Mouse (Mus musculus): ENCODE measurements at regions not wholly inside any gene's neighbourhood (a gene's known extent, or its start where the extent isn't known, plus 50 kb on each side); places are given as distances from the start of the nearest gene placed in this dataset.

DNA sequence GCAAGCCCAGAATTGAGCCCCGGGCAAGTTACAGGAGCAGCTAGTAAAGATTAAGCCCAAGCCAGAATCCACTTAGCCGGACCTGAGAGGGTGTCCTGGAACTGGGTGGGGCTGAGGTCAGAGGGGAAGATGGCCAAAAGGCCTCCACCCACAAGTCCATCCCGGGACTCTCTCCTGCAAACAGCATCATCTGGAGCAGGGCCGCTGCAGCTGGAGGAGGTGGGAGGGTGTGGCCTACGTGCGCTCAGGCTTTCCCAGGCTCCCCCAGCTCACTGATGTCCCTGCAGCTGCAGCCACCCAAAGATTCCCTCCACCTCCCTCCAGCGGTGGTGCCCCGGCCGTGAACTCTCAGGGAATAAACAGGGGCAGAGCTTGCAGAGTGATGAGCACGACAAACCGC, 80.9 kb upstream of the 1600014C23Rik start:
- no peak for ATAC-seq (replicated peaks; ENCODE audit: low FRiP score)
- 35% methylated on average over 11 of the region's 11 CpGs for WGBS
- Histone ChIP-seq H3K27ac (ENCODE audit: low read depth, low read length) (no peak overlapping the region), H3K4me1 (replicated peaks; ENCODE audit: control insufficient read depth, insufficient read depth, low read length) (no peaks in the 10 kb centered on the region), H3K36me3 (ENCODE audit: control insufficient read depth, insufficient read depth, low read length) (no peaks in the 10 kb centered on the region), H3K9ac (ENCODE audit: low read length) (no peak overlapping the region), H3K27me3 (ENCODE audit: control insufficient read depth, insufficient read depth, low read length) (no peaks in the 10 kb centered on the region), H3K9me3 (ENCODE audit: control insufficient read depth, low read length) (no peaks in the 10 kb centered on the region), H3K4me2 (ENCODE audit: low read depth, low read length, severe bottlenecking) (no peak overlapping the region), H3K4me3 (ENCODE audit: low read depth, low read length) (no peak overlapping the region)
- DNase-seq (ENCODE audit: low spot score): no peak

DNA sequence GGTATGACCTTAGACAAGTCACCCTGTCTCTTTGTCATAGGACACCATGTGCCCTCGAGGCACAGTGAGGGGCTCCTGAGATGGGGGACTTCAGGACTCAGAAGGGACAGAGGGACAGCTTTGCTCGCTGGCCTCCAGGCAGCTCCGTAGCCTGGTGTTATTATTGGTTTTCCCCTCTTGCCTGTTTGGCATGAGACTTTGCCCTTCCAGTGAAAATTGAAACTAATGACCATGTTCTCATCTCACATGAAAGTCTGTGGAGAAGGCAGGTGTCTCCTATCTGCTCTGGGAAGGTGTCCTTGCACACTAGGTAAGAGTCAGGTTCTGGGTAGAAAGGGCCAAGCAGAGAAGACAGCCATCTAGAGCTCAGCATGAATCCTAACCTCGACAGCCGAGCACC, 80.3 kb upstream of the 1600014C23Rik start:
- no peaks in the 10 kb centered on the region for H3K4me1 ChIP-seq (replicated peaks; ENCODE audit: control insufficient read depth, insufficient read depth, low read length)
- DNase-seq (ENCODE audit: low spot score) (no peak), ATAC-seq (replicated peaks; ENCODE audit: low FRiP score) (no peak)
- no peak overlapping the region for H3K27ac ChIP-seq (ENCODE audit: low read depth, low read length)
- no peak overlapping the region for H3K4me3 ChIP-seq (ENCODE audit: low read depth, low read length)
- no peaks in the 10 kb centered on the region for H3K27me3 ChIP-seq (ENCODE audit: control insufficient read depth, insufficient read depth, low read length)
- H3K9ac ChIP-seq (ENCODE audit: low read length): no peak overlapping the region
- H3K4me2 ChIP-seq (ENCODE audit: low read depth, low read length, severe bottlenecking): no peak overlapping the region
- WGBS: 60% methylated on average over 5 of the region's 5 CpGs
- no peaks in the 10 kb centered on the region for H3K9me3 ChIP-seq (ENCODE audit: control insufficient read depth, low read length)
- H3K36me3 ChIP-seq (ENCODE audit: control insufficient read depth, insufficient read depth, low read length): no peaks in the 10 kb centered on the region

DNA sequence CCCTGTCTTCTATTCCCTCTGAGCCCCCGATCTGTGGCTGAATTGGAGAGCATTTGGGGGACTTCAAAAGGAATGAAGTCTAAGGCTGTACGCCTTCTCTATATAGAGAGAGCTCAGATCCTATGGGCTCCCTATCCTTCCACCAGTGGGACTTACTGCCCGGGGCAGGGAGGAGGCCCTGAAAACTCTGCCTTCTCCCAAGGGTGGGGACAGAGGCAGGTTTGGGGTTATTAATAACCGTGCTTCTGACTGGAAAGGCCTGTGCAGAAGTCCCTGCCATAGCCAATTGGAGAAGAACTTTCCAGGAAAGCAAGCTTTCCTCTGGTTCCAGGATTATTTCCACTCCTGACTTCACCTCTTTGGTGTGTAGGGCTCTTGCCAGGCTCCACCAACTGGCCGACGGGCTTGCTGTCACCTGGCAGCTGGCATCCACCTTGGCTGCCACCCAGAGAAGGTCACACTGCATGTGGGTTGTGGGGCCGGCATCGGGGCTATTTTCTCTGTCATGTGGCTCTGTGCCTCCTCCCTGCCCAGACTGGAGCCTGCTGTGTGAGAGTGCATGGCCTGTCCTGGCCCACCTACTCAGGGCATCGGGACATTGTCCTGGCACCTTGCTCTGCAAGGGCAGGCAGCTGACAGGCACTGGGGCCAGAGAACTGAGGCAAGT, 78.8 kb upstream of the 1600014C23Rik start:
- Histone ChIP-seq H3K4me3 (ENCODE audit: low read depth, low read length) (no peak overlapping the region), H3K9me3 (ENCODE audit: control insufficient read depth, low read length) (no peaks in the 10 kb centered on the region), H3K9ac (ENCODE audit: low read length) (no peak overlapping the region), H3K27me3 (ENCODE audit: control insufficient read depth, insufficient read depth, low read length) (no peaks in the 10 kb centered on the region), H3K4me1 (replicated peaks; ENCODE audit: control insufficient read depth, insufficient read depth, low read length) (no peaks in the 10 kb centered on the region), H3K27ac (ENCODE audit: low read depth, low read length) (no peak overlapping the region), H3K36me3 (ENCODE audit: control insufficient read depth, insufficient read depth, low read length) (no peaks in the 10 kb centered on the region), H3K4me2 (ENCODE audit: low read depth, low read length, severe bottlenecking) (no peak overlapping the region)
- 89% methylated on average over 9 of the region's 9 CpGs for WGBS
- ATAC-seq (replicated peaks; ENCODE audit: low FRiP score) (no peak), DNase-seq (ENCODE audit: low spot score) (no peak)

DNA sequence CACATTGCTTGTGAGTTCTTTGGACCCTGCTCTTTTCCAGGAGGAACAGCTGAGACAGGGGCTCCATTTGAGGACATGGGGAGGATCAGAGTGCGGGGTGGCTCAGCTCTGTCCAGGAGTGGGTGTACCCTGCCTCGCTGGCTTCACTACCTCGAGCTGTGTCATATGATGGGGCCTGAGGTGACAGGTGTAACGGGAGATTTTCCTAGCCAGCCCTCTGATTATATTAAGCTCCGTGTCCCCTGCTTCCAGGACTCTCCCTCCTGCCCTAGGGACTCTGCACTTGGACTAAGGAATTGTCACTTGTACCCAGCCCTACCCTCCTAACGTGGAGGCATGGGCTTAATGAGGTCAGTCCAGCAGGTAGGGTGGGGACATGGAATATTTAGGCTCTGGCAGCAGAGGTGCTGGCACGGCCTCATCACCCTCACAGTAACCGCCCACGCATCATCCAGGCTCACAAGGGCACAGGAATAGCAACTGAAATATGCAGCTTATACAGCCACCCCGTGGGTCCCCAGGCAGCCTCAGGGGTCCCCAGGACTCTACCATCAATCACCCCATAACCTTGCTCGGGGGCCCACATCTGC, 78.1 kb upstream of the 1600014C23Rik start:
- WGBS: 83% methylated on average over 11 of the region's 11 CpGs
- no peak for ATAC-seq (replicated peaks; ENCODE audit: low FRiP score)

DNA sequence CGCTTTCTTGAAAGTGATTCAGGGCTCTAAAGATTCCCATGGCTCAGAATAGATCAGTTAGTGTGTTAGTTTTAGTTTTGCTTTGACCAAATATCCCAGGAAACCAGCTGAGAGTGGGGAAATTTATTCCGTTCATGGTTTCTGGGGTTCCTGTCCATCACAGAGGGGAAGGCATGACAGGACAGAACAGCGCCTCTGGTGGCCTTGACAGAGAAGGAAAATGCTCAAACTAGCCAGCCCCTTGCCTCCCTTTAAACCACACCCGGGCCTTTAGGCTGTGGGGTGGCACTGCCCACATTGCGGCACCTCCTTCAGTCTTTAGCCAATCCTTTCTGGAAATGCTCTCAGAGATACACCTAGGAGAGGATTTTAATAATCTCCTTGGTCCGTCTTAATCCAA, 76.1 kb upstream of the 1600014C23Rik start:
- Histone ChIP-seq H3K4me3 (ENCODE audit: low read depth, low read length) (no peak overlapping the region), H3K4me2 (ENCODE audit: low read depth, low read length, severe bottlenecking) (no peak overlapping the region), H3K27ac (ENCODE audit: low read depth, low read length) (no peak overlapping the region), H3K36me3 (ENCODE audit: control insufficient read depth, insufficient read depth, low read length) (no peaks in the 10 kb centered on the region), H3K27me3 (ENCODE audit: control insufficient read depth, insufficient read depth, low read length) (no peaks in the 10 kb centered on the region; the same call in none of the 2 replicates), H3K9me3 (ENCODE audit: control insufficient read depth, low read length) (no peaks in the 10 kb centered on the region), H3K9ac (ENCODE audit: low read length) (no peak overlapping the region), H3K4me1 (replicated peaks; ENCODE audit: control insufficient read depth, insufficient read depth, low read length) (peaks cover 12% of the 10 kb centered on the region)
- ATAC-seq (replicated peaks; ENCODE audit: low FRiP score) (no peak), DNase-seq (ENCODE audit: low spot score) (no peak)
- 92% methylated on average over 6 of the region's 6 CpGs for WGBS

More for the DNA sequence above, 78.1 kb upstream of the 1600014C23Rik start:
- Histone ChIP-seq H3K4me3 (ENCODE audit: low read depth, low read length) (no peak overlapping the region), H3K4me1 (replicated peaks; ENCODE audit: control insufficient read depth, insufficient read depth, low read length) (peaks cover 2% of the 10 kb centered on the region; the same call in 1 of the 2 replicates), H3K36me3 (ENCODE audit: control insufficient read depth, insufficient read depth, low read length) (no peaks in the 10 kb centered on the region), H3K9me3 (ENCODE audit: control insufficient read depth, low read length) (no peaks in the 10 kb centered on the region), H3K4me2 (ENCODE audit: low read depth, low read length, severe bottlenecking) (no peak overlapping the region), H3K27me3 (ENCODE audit: control insufficient read depth, insufficient read depth, low read length) (no peaks in the 10 kb centered on the region), H3K9ac (ENCODE audit: low read length) (no peak overlapping the region), H3K27ac (ENCODE audit: low read depth, low read length) (no peak overlapping the region)
- no peak for DNase-seq (ENCODE audit: low spot score)

DNA sequence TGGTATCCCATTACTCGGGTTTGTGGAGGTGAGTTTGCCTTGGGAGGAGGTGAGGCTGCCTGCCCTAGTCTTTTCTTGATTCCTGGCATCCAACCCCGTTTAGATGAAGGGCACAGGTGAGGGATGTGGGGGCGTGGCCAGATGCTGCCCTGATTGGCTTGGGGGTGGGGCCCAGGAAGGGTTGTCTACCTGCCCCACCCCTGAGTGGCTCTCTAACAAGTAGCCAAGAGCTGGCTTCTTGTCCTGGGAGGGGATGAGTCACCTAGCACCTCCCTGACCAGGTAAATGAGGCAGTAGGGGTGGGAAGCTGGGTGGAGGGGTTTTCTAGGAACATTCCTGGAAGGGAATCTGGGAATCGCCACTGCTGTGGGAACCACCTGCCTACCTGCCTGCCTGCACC, 74.7 kb upstream of the 1600014C23Rik start:
- ATAC-seq (replicated peaks; ENCODE audit: low FRiP score) (no peak), DNase-seq (ENCODE audit: low spot score) (no peak)
- H3K4me1 ChIP-seq (replicated peaks; ENCODE audit: control insufficient read depth, insufficient read depth, low read length): peaks cover 13% of the 10 kb centered on the region
- no peak overlapping the region for H3K9ac ChIP-seq (ENCODE audit: low read length)
- H3K4me3 ChIP-seq (ENCODE audit: low read depth, low read length): no peak overlapping the region
- WGBS: 71% methylated on average over 4 of the region's 4 CpGs
- H3K27ac ChIP-seq (ENCODE audit: low read depth, low read length): no peak overlapping the region
- H3K9me3 ChIP-seq (ENCODE audit: control insufficient read depth, low read length): no peaks in the 10 kb centered on the region
- no peaks in the 10 kb centered on the region for H3K36me3 ChIP-seq (ENCODE audit: control insufficient read depth, insufficient read depth, low read length)
- H3K4me2 ChIP-seq (ENCODE audit: low read depth, low read length, severe bottlenecking): no peak overlapping the region
- no peaks in the 10 kb centered on the region; the same call in none of the 2 replicates for H3K27me3 ChIP-seq (ENCODE audit: control insufficient read depth, insufficient read depth, low read length)

DNA sequence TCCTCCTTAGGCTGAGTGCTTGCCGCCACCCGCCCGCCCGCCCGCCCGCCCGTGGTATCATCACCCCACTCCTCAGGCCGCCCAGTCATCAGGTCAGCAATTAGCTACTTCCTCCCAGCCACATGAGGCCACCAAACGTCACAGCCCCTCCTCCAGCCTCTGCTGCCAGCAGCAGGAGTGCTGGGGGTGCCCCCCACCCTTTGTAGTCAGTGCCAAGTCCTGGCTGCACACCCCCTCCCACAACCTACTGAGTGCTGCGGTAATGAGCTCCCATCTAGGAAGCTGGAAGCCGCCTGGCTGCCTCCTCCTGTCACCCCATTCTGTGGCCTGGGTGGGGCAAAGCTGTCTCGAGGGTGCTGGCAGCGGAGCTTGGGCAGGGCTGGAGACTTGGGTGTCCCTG, 73.8 kb upstream of the 1600014C23Rik start:
- Histone ChIP-seq H3K4me2 (ENCODE audit: low read depth, low read length, severe bottlenecking) (no peak overlapping the region), H3K9ac (ENCODE audit: low read length) (no peak overlapping the region), H3K4me3 (ENCODE audit: low read depth, low read length) (no peak overlapping the region), H3K36me3 (ENCODE audit: control insufficient read depth, insufficient read depth, low read length) (no peaks in the 10 kb centered on the region), H3K27me3 (ENCODE audit: control insufficient read depth, insufficient read depth, low read length) (no peaks in the 10 kb centered on the region; the same call in none of the 2 replicates), H3K4me1 (replicated peaks; ENCODE audit: control insufficient read depth, insufficient read depth, low read length) (peaks cover 13% of the 10 kb centered on the region), H3K27ac (ENCODE audit: low read depth, low read length) (no peak overlapping the region), H3K9me3 (ENCODE audit: control insufficient read depth, low read length) (no peaks in the 10 kb centered on the region)
- WGBS: 77% methylated on average over 13 of the region's 13 CpGs
- ATAC-seq (replicated peaks; ENCODE audit: low FRiP score) (no peak), DNase-seq (ENCODE audit: low spot score) (no peak)

DNA sequence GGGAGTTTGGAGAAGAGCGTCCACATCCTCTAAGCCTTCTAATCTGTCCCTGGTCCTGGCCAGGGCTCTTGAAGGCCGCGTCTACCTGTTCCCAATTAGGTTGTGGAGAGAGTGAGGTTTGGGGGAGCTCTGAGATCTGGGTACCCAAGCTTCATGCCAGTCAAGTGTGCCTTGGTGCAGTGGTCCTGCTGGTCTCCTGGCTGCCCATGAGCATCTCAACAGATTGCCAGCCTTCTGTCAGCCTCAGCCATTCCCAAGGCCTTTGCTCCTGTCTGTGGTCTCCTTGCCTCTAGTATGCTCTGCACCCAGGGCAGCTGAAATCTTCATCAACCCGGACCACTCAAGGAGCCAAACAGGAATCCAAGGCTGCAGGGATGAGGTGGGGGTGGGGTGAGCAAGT, 73.2 kb upstream of the 1600014C23Rik start:
- no peaks in the 10 kb centered on the region for H3K9me3 ChIP-seq (ENCODE audit: control insufficient read depth, low read length)
- H3K9ac ChIP-seq (ENCODE audit: low read length): no peak overlapping the region
- DNase-seq (ENCODE audit: low spot score): no peak
- no peak overlapping the region for H3K4me2 ChIP-seq (ENCODE audit: low read depth, low read length, severe bottlenecking)
- WGBS: 71% methylated on average over 4 of the region's 4 CpGs
- H3K4me1 ChIP-seq (replicated peaks; ENCODE audit: control insufficient read depth, insufficient read depth, low read length): peaks cover 13% of the 10 kb centered on the region
- no peak overlapping the region for H3K27ac ChIP-seq (ENCODE audit: low read depth, low read length)
- ATAC-seq (replicated peaks; ENCODE audit: low FRiP score): no peak
- no peaks in the 10 kb centered on the region for H3K36me3 ChIP-seq (ENCODE audit: control insufficient read depth, insufficient read depth, low read length)
- H3K4me3 ChIP-seq (ENCODE audit: low read depth, low read length): no peak overlapping the region
- no peaks in the 10 kb centered on the region; the same call in none of the 2 replicates for H3K27me3 ChIP-seq (ENCODE audit: control insufficient read depth, insufficient read depth, low read length)

DNA sequence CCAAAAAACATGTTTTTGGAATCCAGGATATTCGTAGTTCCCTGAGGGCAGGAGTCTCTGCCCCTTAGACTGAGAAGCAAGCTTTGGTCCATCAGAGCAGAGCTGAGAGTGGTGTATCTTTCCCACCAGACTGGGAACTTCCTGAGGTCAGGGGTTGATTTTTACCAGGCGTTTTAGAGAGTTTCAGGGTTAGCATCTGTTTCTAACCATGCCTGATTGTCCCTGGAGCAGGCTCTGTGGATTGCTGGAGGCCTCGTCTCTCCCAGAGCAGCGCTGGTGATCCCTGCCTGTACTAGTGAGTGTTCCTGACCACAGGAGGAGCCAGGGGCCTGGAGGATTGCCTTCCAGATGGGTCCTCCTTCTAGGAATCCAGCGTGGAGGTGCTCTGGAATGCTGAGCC, 72.8 kb upstream of the 1600014C23Rik start:
- Histone ChIP-seq H3K27ac (ENCODE audit: low read depth, low read length) (no peak overlapping the region), H3K9ac (ENCODE audit: low read length) (no peak overlapping the region), H3K27me3 (ENCODE audit: control insufficient read depth, insufficient read depth, low read length) (no peaks in the 10 kb centered on the region; the same call in none of the 2 replicates), H3K4me3 (ENCODE audit: low read depth, low read length) (no peak overlapping the region), H3K4me1 (replicated peaks; ENCODE audit: control insufficient read depth, insufficient read depth, low read length) (peaks cover 13% of the 10 kb centered on the region), H3K4me2 (ENCODE audit: low read depth, low read length, severe bottlenecking) (no peak overlapping the region), H3K36me3 (ENCODE audit: control insufficient read depth, insufficient read depth, low read length) (no peaks in the 10 kb centered on the region), H3K9me3 (ENCODE audit: control insufficient read depth, low read length) (no peaks in the 10 kb centered on the region)
- DNase-seq (ENCODE audit: low spot score): no peak
- no peak for ATAC-seq (replicated peaks; ENCODE audit: low FRiP score)
- 51% methylated on average over 5 of the region's 5 CpGs for WGBS
